Mouse (Mus musculus): ENCODE results near the gene Thada.

The Thada gene

GRCm38 (mm10) chr17:84287675-84288420 lies 178.2 kb downstream of the Thada start:
- no peak for DNase-seq (ENCODE audit: low spot score)

- no peak for DNase-seq (ENCODE audit: low spot score)
Observed at GRCm38 (mm10) chr17:84286536-84286935, 179.5 kb downstream of the Thada start.

- no peak for DNase-seq (ENCODE audit: low spot score)
Observed at GRCm38 (mm10) chr17:84282388-84283280, 183.4 kb downstream of the Thada start.

- no peak for DNase-seq (ENCODE audit: low spot score)
Observed at GRCm38 (mm10) chr17:84279001-84279400, 187.0 kb downstream of the Thada start.

GRCm38 (mm10) chr17:84278193-84278953 lies 187.6 kb downstream of the Thada start:
- DNase-seq (ENCODE audit: low spot score) = no peak

GRCm38 (mm10) chr17:84274999-84275398 lies 191.0 kb downstream of the Thada start:
- DNase-seq (ENCODE audit: low spot score) = no peak

- no peak for DNase-seq (ENCODE audit: low spot score)
Observed at GRCm38 (mm10) chr17:84274163-84274562, 191.8 kb downstream of the Thada start.

- DNase-seq (ENCODE audit: low spot score) = peak; percentile 55
Observed at GRCm38 (mm10) chr17:84272557-84273261, 193.3 kb downstream of the Thada start.

- DNase-seq (ENCODE audit: low spot score) = no peak
Observed at GRCm38 (mm10) chr17:84271566-84272202, 194.3 kb downstream of the Thada start.

- DNase-seq (ENCODE audit: low spot score) = no peak
Observed at GRCm38 (mm10) chr17:84269722-84270121, 196.3 kb downstream of the Thada start.

GRCm38 (mm10) chr17:84268450-84268849 lies 197.6 kb downstream of the Thada start:
- DNase-seq (ENCODE audit: low spot score) = no peak

- DNase-seq (ENCODE audit: low spot score) = no peak
Observed at GRCm38 (mm10) chr17:84267456-84268074, 198.4 kb downstream of the Thada start.

GRCm38 (mm10) chr17:84266161-84266948 lies 199.7 kb downstream of the Thada start:
- no peak for DNase-seq (ENCODE audit: low spot score)

- no peak for DNase-seq (ENCODE audit: low spot score)
Observed at GRCm38 (mm10) chr17:84265480-84266130, 200.4 kb downstream of the Thada start.

GRCm38 (mm10) chr17:84264305-84264704 lies 201.7 kb downstream of the Thada start:
- DNase-seq (ENCODE audit: low spot score) = no peak

GRCm38 (mm10) chr17:84263591-84263990 lies 202.4 kb downstream of the Thada start:
- DNase-seq (ENCODE audit: low spot score) = no peak

- no peak for DNase-seq (ENCODE audit: low spot score)
Observed at GRCm38 (mm10) chr17:84262325-84262979, 203.6 kb downstream of the Thada start.

- no peak for DNase-seq (ENCODE audit: low spot score)
Observed at GRCm38 (mm10) chr17:84261010-84261409, 205.0 kb downstream of the Thada start.

- no peak for DNase-seq (ENCODE audit: low spot score)
Observed at GRCm38 (mm10) chr17:84260226-84260625, 205.8 kb downstream of the Thada start.
